Mouse (Mus musculus) heart, postnatal 14 days (tissue): ENCODE results near the gene Unc5a. TPM values are rescaled to one million over a fixed set of nuclear protein-coding genes. Genes with fewer than 3 reads are reported as not detected.

Source experiments
- DNase-seq, 2 experiments: peaks; one replicate each; pipeline ENCODE4 v3.0.0; 2021 to 2022
- intact Hi-C: fragments of 180-260 bp; cut with DNase I; formaldehyde crosslinking; loops from one replicate; pipeline ENCODE4 v1.15.1; 2025
- total RNA-seq, 2 experiments: library from RNA; stranded (reverse); gene quantifications; 2 replicates each; pipeline ENCODE4 v1.2.3; 2021

Unc5a gene
- total RNA-seq, 2 experiments from 2014 or later: 0.60 to 0.63 TPM

- intact Hi-C loops: no loop called here
Observed at GRCm38 (mm10) chr13:55047706-55048105, 98.5 kb downstream of the Unc5a start.

More at GRCm38 (mm10) chr13:55047706-55048105, 98.5 kb downstream of the Unc5a start:
- no peak for DNase-seq

Other genes with a start within 250 kb of the Unc5a start
- gene Cdhr2, start 247.9 kb upstream of the Unc5a start, total RNA-seq: not detected
- gene Gprin1, start 199.5 kb upstream of the Unc5a start, total RNA-seq: not detected
- not detected for gene Sncb, start 182.8 kb upstream of the Unc5a start, total RNA-seq
- gene Eif4e1b, start 165.4 kb upstream of the Unc5a start, total RNA-seq: not detected
- gene Tspan17, start 160.0 kb upstream of the Unc5a start, total RNA-seq: 10 to 100 TPM in 1 of 2 experiments, 1 to 10 TPM in 1; 9.0 to 12.1 TPM
- gene Hk3, start 72.0 kb downstream of the Unc5a start, total RNA-seq: under 1 TPM; 0.61 to 0.74 TPM
- 10 to 100 TPM; 28.4 to 29.0 TPM for gene Uimc1, start 150.9 kb downstream of the Unc5a start, total RNA-seq
- 10 to 100 TPM; 13.1 to 15.5 TPM for gene Zfp346, start 155.9 kb downstream of the Unc5a start, total RNA-seq
- not detected for gene Gm17617, start 184.1 kb downstream of the Unc5a start, total RNA-seq
- under 1 TPM; 0.31 to 0.39 TPM for gene Fgfr4, start 203.2 kb downstream of the Unc5a start, total RNA-seq